In genomic region chr9:49593951-49594536, GRCm38 (mm10) we compare ENCODE assay signal across 8 mouse cellular contexts.
DNase-seq lines count a peak whose midpoint lies in the region; ATAC-seq lines count a peak whose summit lies in the region.

No protein-coding gene starts in this region.

- peak; percentile 44 for DNase-seq in layer of hippocampus, adult 11-12 months (ENCODE audit: low spot score)
- DNase-seq in layer of hippocampus, postnatal 25 days (ENCODE audit: extremely low spot score in 1 of 2, low spot score in 1 of 2) = no peak
- peak; percentile 66 for DNase-seq in embryo, embryonic 10.5 days (ENCODE audit: low spot score)
- DNase-seq in gastrocnemius, postnatal 25 days = peak; percentile 20
- no peak for DNase-seq in spleen, postnatal 14 days (ENCODE audit: low spot score in 2 of 2)
- DNase-seq in left cerebral cortex, postnatal 4 days = no peak
- no peak for DNase-seq in cerebellum, adult 11 months

- no peak overlapping the region for H3K9ac ChIP-seq in limb, embryonic 13.5 days

- no peak overlapping the region for H3K4me3 ChIP-seq in limb, embryonic 13.5 days

- ATAC-seq in limb, embryonic 13.5 days (ENCODE audit: low FRiP score, low read depth) = peak; percentile 81

- no peak overlapping the region for H3K27ac ChIP-seq in limb, embryonic 13.5 days

- intact Hi-C loops in left cerebral cortex, postnatal 4 days (cut with DNase I) = no loop called here

- 14% methylated on average over 10 of the region's 10 CpGs for WGBS in limb, embryonic 13.5 days

- peaks cover 30% of the 10 kb centered on the region for H3K4me1 ChIP-seq in limb, embryonic 13.5 days

- H3K36me3 ChIP-seq in limb, embryonic 13.5 days = no peaks in the 10 kb centered on the region

- peak overlapping the region; percentile 17; the same call in 1 of the 2 replicates for H3K4me2 ChIP-seq in limb, embryonic 13.5 days (replicated peaks)

- H3K9me3 ChIP-seq in limb, embryonic 13.5 days = no peaks in the 10 kb centered on the region

- peaks cover 18% of the 10 kb centered on the region; the same call in 1 of the 2 replicates for H3K27me3 ChIP-seq in limb, embryonic 13.5 days

Comparison
In these comparisons a context has a peak if more than half of its experiments do, and no peak if none do; other contexts are left out.
1. DNase-seq: peak in layer of hippocampus, adult 11-12 months (single experiment), embryo, embryonic 10.5 days (single experiment) and gastrocnemius, postnatal 25 days (single experiment); none in layer of hippocampus, postnatal 25 days (0 of 2), spleen, postnatal 14 days (0 of 2), left cerebral cortex, postnatal 4 days (single experiment) and cerebellum, adult 11 months (single experiment).